ENCODE assay signal across 9 mouse cellular contexts in the genomic region with DNA sequence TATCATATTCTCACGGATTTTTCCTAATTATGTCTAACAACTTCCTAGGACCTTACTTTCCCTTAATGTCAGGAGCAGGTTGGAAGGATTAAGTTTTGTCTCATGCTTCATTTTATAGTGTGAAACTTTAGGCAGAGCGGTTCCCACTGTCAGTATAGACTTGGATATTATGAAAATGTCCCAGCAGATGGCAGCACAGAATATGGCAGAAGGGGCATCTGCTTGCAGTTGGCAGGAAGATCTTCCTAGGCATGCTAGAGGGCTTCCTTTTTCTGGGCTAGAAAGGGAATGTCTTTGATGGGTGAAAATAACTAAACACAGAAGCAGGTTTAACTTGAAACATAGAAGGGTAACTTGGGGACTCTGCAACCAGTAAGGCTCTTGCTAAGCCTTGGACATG.
DNase-seq lines count a peak whose midpoint lies in the region; ATAC-seq and TF ChIP-seq lines count a peak whose summit lies in the region.
"Had no signal": no experiment of that assay in that cellular context is flagged by ENCODE, and none has a peak within 500 bp of the region (broad histone marks: within the 10 kb centered on the region; RNA-seq: fewer than 3 reads in every experiment).

No protein-coding gene starts in this region.

- no peaks in the 10 kb centered on the region for H3K4me1 ChIP-seq in hindbrain, embryonic 14.5 days (replicated peaks; ENCODE audit: control insufficient read depth, insufficient read depth, low read length)
- H3K4me1 ChIP-seq in hindbrain, embryonic 16.5 days (ENCODE audit: control insufficient read depth, insufficient read depth, low read depth, low read length), result no peaks in the 10 kb centered on the region
- no peaks in the 10 kb centered on the region for H3K4me1 ChIP-seq in MEL (ENCODE audit: control insufficient read depth in 1 of 2, insufficient read depth in 2 of 2, low read length in 2 of 2)
- H3K4me1 ChIP-seq in cortical plate, adult 2 months (ENCODE audit: control insufficient read depth, insufficient read depth, low read length), result no peaks in the 10 kb centered on the region; the same call in 1 of the 2 replicates
- no peaks in the 10 kb centered on the region for H3K4me1 ChIP-seq in midbrain, embryonic 10.5 days
- no peaks in the 10 kb centered on the region for H3K4me1 ChIP-seq in forebrain, embryonic 15.5 days

- peak; percentile 73 for DNase-seq in hindbrain, embryonic 14.5 days (ENCODE audit: low spot score)
- peak; percentile 7 for DNase-seq in MEL (ENCODE audit: low read depth, low spot score)
- peak; percentile 55 to 80 for DNase-seq in left cerebral cortex, postnatal 25 days (ENCODE audit: low spot score in 2 of 2)
- no peak for DNase-seq in gastrocnemius, postnatal 25 days
- DNase-seq in midbrain, embryonic 10.5 days (ENCODE audit: low spot score), result no peak

- intact Hi-C loops in left cerebral cortex, postnatal 25 days (cut with DNase I), result loop anchor here (5.0 to 10.0 kb wide), 3 partner anchors 619 to 967 kb away; a partner anchor contains a TSS

- peak; percentile 15 for TF ChIP-seq RAD21 in MEL (IDR thresholded peaks at IDR 0.05; ENCODE audit: low read depth, low read length)

- TF ChIP-seq EP300 in MEL (IDR thresholded peaks at IDR 0.05; ENCODE audit: low read depth in 1 of 2, low read length in 2 of 2), result no peak

- no peaks in the 10 kb centered on the region for H3K9me3 ChIP-seq in hindbrain, embryonic 14.5 days (ENCODE audit: control insufficient read depth, low read length)
- H3K9me3 ChIP-seq in hindbrain, embryonic 16.5 days (ENCODE audit: control insufficient read depth, low read length), result no peaks in the 10 kb centered on the region
- H3K9me3 ChIP-seq in MEL (replicated peaks; ENCODE audit: insufficient read depth, low read length), result no peaks in the 10 kb centered on the region
- no peaks in the 10 kb centered on the region for H3K9me3 ChIP-seq in midbrain, embryonic 10.5 days (replicated peaks)
- no peaks in the 10 kb centered on the region for H3K9me3 ChIP-seq in forebrain, embryonic 15.5 days
- H3K9me3 ChIP-seq: megakaryocyte, embryonic 14.5 days had no signal

- no peak for ATAC-seq in hindbrain, embryonic 14.5 days (ENCODE audit: low FRiP score)
- ATAC-seq in hindbrain, embryonic 16.5 days, result no peak
- no peak; the same call in 1 of the 2 replicates for ATAC-seq in forebrain, embryonic 15.5 days (replicated peaks)

- TF ChIP-seq POLR2A in MEL (IDR thresholded peaks at IDR 0.05; ENCODE audit: control insufficient read depth in 1 of 2, insufficient read depth in 1 of 2, low read depth in 1 of 2, low read length in 2 of 2, poor library complexity in 1 of 2), result no peak
- no peak for TF ChIP-seq POLR2A in cortical plate, adult 2 months (IDR thresholded peaks at IDR 0.05; ENCODE audit: extremely low read depth, insufficient read depth, low read length)

- peak in 2 of 3 experiments; percentile 19 to 38; a peak in 2 of 6 replicates for TF ChIP-seq CTCF in MEL (IDR thresholded peaks at IDR 0.05 in 2 of 3, conservative IDR thresholded peaks at IDR 0.05 in 1 of 3; ENCODE audit: control insufficient read depth in 1 of 3, insufficient read depth in 1 of 3, low read depth in 2 of 3, low read length in 3 of 3, poor library complexity in 1 of 3, severe bottlenecking in 1 of 3)
- TF ChIP-seq CTCF in cortical plate, adult 2 months (IDR thresholded peaks at IDR 0.05; ENCODE audit: extremely low read depth, insufficient read depth, low read length), result peak; percentile 62

- H3K27ac ChIP-seq in hindbrain, embryonic 14.5 days, result no peak overlapping the region
- H3K27ac ChIP-seq in hindbrain, embryonic 16.5 days (ENCODE audit: low read depth, low read length), result no peak overlapping the region
- no peak overlapping the region for H3K27ac ChIP-seq in MEL (ENCODE audit: control insufficient read depth, low read depth, low read length)
- no peak overlapping the region for H3K27ac ChIP-seq in cortical plate, adult 2 months (ENCODE audit: insufficient read depth, low read length)
- H3K27ac ChIP-seq in midbrain, embryonic 10.5 days (replicated peaks), result no peak overlapping the region
- no peak overlapping the region for H3K27ac ChIP-seq in forebrain, embryonic 15.5 days (replicated peaks)

- H3K27me3 ChIP-seq in hindbrain, embryonic 14.5 days (ENCODE audit: control insufficient read depth, insufficient read depth, low read length), result no peaks in the 10 kb centered on the region
- no peaks in the 10 kb centered on the region for H3K27me3 ChIP-seq in hindbrain, embryonic 16.5 days (replicated peaks; ENCODE audit: control insufficient read depth, insufficient read depth, low read length)
- no peaks in the 10 kb centered on the region; a peak in 2 of 4 replicates for H3K27me3 ChIP-seq in MEL (ENCODE audit: control insufficient read depth in 1 of 2, insufficient read depth in 2 of 2, low read length in 2 of 2)
- no peaks in the 10 kb centered on the region for H3K27me3 ChIP-seq in midbrain, embryonic 10.5 days (ENCODE audit: low read depth, poor library complexity, severe bottlenecking)
- no peaks in the 10 kb centered on the region for H3K27me3 ChIP-seq in forebrain, embryonic 15.5 days
- H3K27me3 ChIP-seq: megakaryocyte, embryonic 14.5 days had no signal

- H3K36me3 ChIP-seq in hindbrain, embryonic 14.5 days (replicated peaks; ENCODE audit: control insufficient read depth, insufficient read depth), result no peaks in the 10 kb centered on the region
- H3K36me3 ChIP-seq in hindbrain, embryonic 16.5 days (ENCODE audit: control insufficient read depth, insufficient read depth, low read length), result no peaks in the 10 kb centered on the region
- H3K36me3 ChIP-seq in MEL (ENCODE audit: control insufficient read depth in 1 of 2, insufficient read depth in 2 of 2, low read length in 2 of 2), result no peaks in the 10 kb centered on the region
- H3K36me3 ChIP-seq in midbrain, embryonic 10.5 days, result no peaks in the 10 kb centered on the region
- no peaks in the 10 kb centered on the region for H3K36me3 ChIP-seq in forebrain, embryonic 15.5 days

- 69% methylated on average over 2 of the region's 2 CpGs for WGBS in hindbrain, embryonic 14.5 days
- 63% methylated on average over 2 of the region's 2 CpGs for WGBS in hindbrain, embryonic 16.5 days
- WGBS in midbrain, embryonic 10.5 days, result 70% methylated on average over 2 of the region's 2 CpGs
- WGBS in forebrain, embryonic 15.5 days, result 55% methylated on average over 2 of the region's 2 CpGs

- H3K4me3 ChIP-seq in hindbrain, embryonic 14.5 days (replicated peaks; ENCODE audit: low read length), result no peak overlapping the region
- no peak overlapping the region for H3K4me3 ChIP-seq in hindbrain, embryonic 16.5 days (ENCODE audit: low read length)
- H3K4me3 ChIP-seq in MEL (ENCODE audit: control insufficient read depth in 1 of 2, insufficient read depth in 1 of 2, low read depth in 2 of 2, low read length in 2 of 2), result no peak overlapping the region
- no peak overlapping the region for H3K4me3 ChIP-seq in cortical plate, adult 2 months (ENCODE audit: insufficient read depth, low read length)
- H3K4me3 ChIP-seq in midbrain, embryonic 10.5 days, result no peak overlapping the region
- H3K4me3 ChIP-seq in forebrain, embryonic 15.5 days, result no peak overlapping the region
- H3K4me3 ChIP-seq: megakaryocyte, embryonic 14.5 days had no signal

- H3K9ac ChIP-seq in hindbrain, embryonic 14.5 days, result no peak overlapping the region
- H3K9ac ChIP-seq in hindbrain, embryonic 16.5 days (ENCODE audit: low read depth, low read length), result no peak overlapping the region
- H3K9ac ChIP-seq in MEL (ENCODE audit: control insufficient read depth, low read depth, low read length, poor library complexity, severe bottlenecking), result no peak overlapping the region
- no peak overlapping the region for H3K9ac ChIP-seq in forebrain, embryonic 15.5 days (replicated peaks)

- no peak overlapping the region for H3K4me2 ChIP-seq in hindbrain, embryonic 14.5 days (replicated peaks)
- H3K4me2 ChIP-seq in hindbrain, embryonic 16.5 days (ENCODE audit: low read length), result no peak overlapping the region
- no peak overlapping the region for H3K4me2 ChIP-seq in forebrain, embryonic 15.5 days (replicated peaks)

- H3K79me2 ChIP-seq in MEL (ENCODE audit: control insufficient read depth, insufficient read depth, low read length, poor library complexity), result no peaks in the 10 kb centered on the region

TF ChIP-seq in MEL, 35 proteins besides CTCF, POLR2A, EP300 and RAD21:
- peak; percentile 34 for TF ChIP-seq SMC3 (IDR thresholded peaks at IDR 0.05; ENCODE audit: low read depth, low read length)
- TF ChIP-seq TBP (IDR thresholded peaks at IDR 0.05; ENCODE audit: low read depth, low read length), result no peak
TF ChIP-seq in MEL: peak in this region for 1.

Comparison
In these comparisons a context has a peak if more than half of its experiments do, and no peak if none do; other contexts are left out.
1. DNase-seq: peak in hindbrain, embryonic 14.5 days (single experiment), MEL (single experiment) and left cerebral cortex, postnatal 25 days (2 of 2); none in gastrocnemius, postnatal 25 days (single experiment) and midbrain, embryonic 10.5 days (single experiment).